Mouse (Mus musculus) olfactory bulb, adult 2 months (tissue): Measurements from ENCODE around the gene Gatc. TPM values are rescaled to one million over a fixed set of nuclear protein-coding genes. Genes with fewer than 3 reads are reported as not detected.

Source experiments
- H3K27ac ChIP-seq: fragments of 200-500 bp; 2 replicates; pipeline ENCODE4 v1.5.1; 2012; ENCODE audit warnings: low read depth, low read length; ENCODE audit not compliant: insufficient read depth
- H3K4me1 ChIP-seq: fragments of 200-500 bp; 2 replicates; pipeline ENCODE4 v1.6.1; 2012; ENCODE audit warnings: low read length; ENCODE audit not compliant: control insufficient read depth, insufficient read depth
- H3K4me3 ChIP-seq: fragments of 200-500 bp; 2 replicates; pipeline ENCODE4 v1.5.1; 2012; ENCODE audit warnings: mild to moderate bottlenecking, low read depth, low read length, moderate library complexity; ENCODE audit not compliant: insufficient read depth
- CTCF ChIP-seq: fragments of 200-500 bp; IDR thresholded peaks from 2 replicates; pipeline ENCODE4 v1.5.1; 2012; ENCODE audit warnings: low read depth, mild to moderate bottlenecking, low read length, moderate library complexity; ENCODE audit not compliant: insufficient read depth
- POLR2A ChIP-seq: fragments of 200-500 bp; IDR thresholded peaks from 2 replicates; pipeline ENCODE4 v1.6.1; 2012; ENCODE audit warnings: mild to moderate bottlenecking, low read depth, low read length, moderate library complexity; ENCODE audit not compliant: insufficient read depth
- WGBS: fragments of 180-500 bp; shearing (Covaris S2); methylation state at CpG from one replicate; pipeline ENCODE4 v1.1.7; 2018; 5-methylcytosine and 5-hydroxymethylcytosine counted together
- polyA plus RNA-seq: library from polyadenylated mRNA; stranded (reverse); fragments of >200 nt; gene quantifications from 2 replicates; pipeline ENCODE4 v1.2.4, GENCODE M21; 2012; ENCODE audit warnings: low replicate concordance; ENCODE audit not compliant: missing spikeins, insufficient read depth, insufficient read length

Gene Gatc
- polyA plus RNA-seq, 1 experiment, result not detected

- peaks cover 13% of the 10 kb centered on the region for H3K4me1 ChIP-seq
- no peak overlapping the region for H3K4me3 ChIP-seq
- TF ChIP-seq POLR2A (no peak), CTCF (no peak)
- H3K27ac ChIP-seq, result no peak overlapping the region
- 48% methylated on average over 7 of the region's 7 CpGs for WGBS
Observed at GRCm38 (mm10) chr5:115362216-115362615, 21.2 kb upstream of the Gatc start.

GRCm38 (mm10) chr5:115359851-115360372 is 18.9 kb upstream of the Gatc start:
- 77% methylated on average over 5 of the region's 5 CpGs for WGBS
- no peak overlapping the region for H3K27ac ChIP-seq
- H3K4me1 ChIP-seq, result peaks cover 13% of the 10 kb centered on the region
- TF ChIP-seq CTCF (no peak), POLR2A (no peak)
- no peak overlapping the region for H3K4me3 ChIP-seq

GRCm38 (mm10) chr5:115359438-115359837 is 18.5 kb upstream of the Gatc start:
- no peak overlapping the region for H3K27ac ChIP-seq
- 84% methylated on average over 8 of the region's 8 CpGs for WGBS
- H3K4me1 ChIP-seq, result peaks cover 13% of the 10 kb centered on the region
- TF ChIP-seq CTCF, result no peak
- no peak for TF ChIP-seq POLR2A
- no peak overlapping the region for H3K4me3 ChIP-seq

- H3K27ac ChIP-seq, result no peak overlapping the region
- 8% methylated on average over 12 of the region's 12 CpGs for WGBS
- peaks cover 13% of the 10 kb centered on the region for H3K4me1 ChIP-seq
- TF ChIP-seq CTCF (peak; percentile 96), POLR2A (no peak)
- no peak overlapping the region for H3K4me3 ChIP-seq
Observed at GRCm38 (mm10) chr5:115358872-115359271, 17.9 kb upstream of the Gatc start.

GRCm38 (mm10) chr5:115355070-115355469 is 14.1 kb upstream of the Gatc start:
- WGBS, result 68% methylated on average over 13 of the region's 13 CpGs
- TF ChIP-seq POLR2A (no peak), CTCF (no peak)
- Histone ChIP-seq H3K27ac (no peak overlapping the region), H3K4me1 (peaks cover 4% of the 10 kb centered on the region; the same call in 1 of the 2 replicates), H3K4me3 (no peak overlapping the region)

GRCm38 (mm10) chr5:115351348-115351747 is 10.4 kb upstream of the Gatc start:
- Histone ChIP-seq H3K4me3 (no peak overlapping the region), H3K4me1 (0 out of 2 replicates have a peak, but pooled peaks cover 2% of the 10 kb centered on the region), H3K27ac (no peak overlapping the region)
- TF ChIP-seq CTCF (no peak), POLR2A (no peak)
- 82% methylated on average over 5 of the region's 5 CpGs for WGBS

GRCm38 (mm10) chr5:115349225-115349555 is 8.2 kb upstream of the Gatc start:
- under 1% methylated on average over 18 of the region's 18 CpGs for WGBS
- TF ChIP-seq POLR2A (no peak), CTCF (no peak)
- Histone ChIP-seq H3K27ac (peak overlapping the region; percentile 71), H3K4me1 (0 out of 2 replicates have a peak, but pooled peaks cover 2% of the 10 kb centered on the region), H3K4me3 (peak overlapping the region; percentile 58)

GRCm38 (mm10) chr5:115348546-115349224 is 7.7 kb upstream of the Gatc start, which contains the start of gene Cox6a1:
Gene Cox6a1, minus strand, starts transcription at chr5:115348981.
- H3K4me1 ChIP-seq, result 0 out of 2 replicates have a peak, but pooled peaks cover 2% of the 10 kb centered on the region
- WGBS, result 1% methylated on average over 67 of the region's 74 CpGs
- H3K4me3 ChIP-seq, result peak within 1 kb of the TSS; percentile 91
- H3K27ac ChIP-seq, result peak within 1 kb of the TSS; percentile 71
- peak; percentile 85 for TF ChIP-seq POLR2A
- TF ChIP-seq CTCF, result 0 out of 2 replicates have a peak, but pooled peaks have one; percentile 12

GRCm38 (mm10) chr5:115347564-115347963 is 6.6 kb upstream of the Gatc start:
- Histone ChIP-seq H3K4me1 (peaks cover 2% of the 10 kb centered on the region; the same call in 1 of the 2 replicates), H3K27ac (no peak overlapping the region), H3K4me3 (peak overlapping the region; percentile 38)
- peak; percentile 44; the same call in 1 of the 2 replicates for TF ChIP-seq CTCF
- no peak for TF ChIP-seq POLR2A
- under 1% methylated on average over 5 of the region's 5 CpGs for WGBS
